Mouse (Mus musculus) midbrain, embryonic 12.5 days (tissue): ENCODE results near the gene Eif2s3x. TPM values are rescaled to one million over a fixed set of nuclear protein-coding genes. Genes with fewer than 3 reads are reported as not detected.
A peak's percentile ranks its signal among the peaks of the same experiment; 100 is the strongest.
"Not testable (repeated sequence)": the region's sequence is repeated elsewhere in the genome, so short reads cannot be mapped to it uniquely, and the experiment has no call there.

Experiments
- ATAC-seq: fragments of 200-750 bp; cut with Nextera tagmentation; 2 replicates; pipeline ENCODE4 v1.8.0; 2017; ENCODE audit warnings: low read depth, moderate TSS enrichment, moderate library complexity; ENCODE audit not compliant: low FRiP score
- H3K27ac ChIP-seq: fragments of 300-500 bp; sonication (generic); replicated peaks from 2 replicates; pipeline ENCODE4 v1.5.1; 2016; ENCODE audit warnings: mild to moderate bottlenecking
- H3K27me3 ChIP-seq: fragments of 300-500 bp; sonication (generic); 2 replicates; pipeline ENCODE4 v1.6.1; 2016; ENCODE audit warnings: mild to moderate bottlenecking
- H3K36me3 ChIP-seq: fragments of 300-500 bp; sonication (generic); 2 replicates; pipeline ENCODE4 v1.6.1; 2016
- H3K4me1 ChIP-seq: fragments of 300-500 bp; sonication (generic); 2 replicates; pipeline ENCODE4 v1.6.1; 2016
- H3K4me2 ChIP-seq: fragments of 300-500 bp; sonication (generic); replicated peaks from 2 replicates; pipeline ENCODE4 v1.6.1; 2016; ENCODE audit warnings: mild to moderate bottlenecking, moderate library complexity
- H3K4me3 ChIP-seq: fragments of 300-500 bp; sonication (generic); 2 replicates; pipeline ENCODE4 v1.5.1; 2016; ENCODE audit warnings: mild to moderate bottlenecking
- H3K9ac ChIP-seq: fragments of 300-500 bp; sonication (generic); replicated peaks from 2 replicates; pipeline ENCODE4 v1.6.1; 2016; ENCODE audit warnings: mild to moderate bottlenecking, moderate library complexity
- H3K9me3 ChIP-seq: fragments of 300-500 bp; sonication (generic); 2 replicates; pipeline ENCODE4 v1.6.1; 2016; ENCODE audit warnings: mild to moderate bottlenecking
- WGBS: fragments of 180-500 bp; shearing (Covaris S2); methylation state at CpG from one replicate; pipeline ENCODE4 v1.1.7; 2016; 5-methylcytosine and 5-hydroxymethylcytosine counted together
- polyA plus RNA-seq: library from polyadenylated mRNA; unstranded; fragments of >200 nt; fragmentation: Nextera tagmentation; extraction: Ambion mirVana; gene quantifications from 2 replicates; pipeline ENCODE4 v1.2.1, GENCODE M21; 2016

The Eif2s3x gene
- polyA plus RNA-seq = 98.6 and 113 TPM in 2 replicates

- H3K4me3 ChIP-seq = peak within 1 kb of the TSS; percentile 82
- 0 out of 2 replicates have a peak, but pooled peaks cover 2% of the 10 kb centered on the region for H3K4me1 ChIP-seq
- no peaks in the 10 kb centered on the region for H3K9me3 ChIP-seq
- peak within 1 kb of the TSS; percentile 86 for H3K9ac ChIP-seq
- ATAC-seq = peak; percentile 94
- H3K36me3 ChIP-seq = peaks cover 15% of the 10 kb centered on the region
- H3K4me2 ChIP-seq = peak within 1 kb of the TSS; percentile 73
- WGBS = 0% methylated on average over 52 of the region's 52 CpGs
- H3K27me3 ChIP-seq = no peaks in the 10 kb centered on the region
- peak within 1 kb of the TSS; percentile 73 for H3K27ac ChIP-seq
Observed at GRCm38 (mm10) chrX:94212597-94213321, at the start of gene Eif2s3x. Gene Eif2s3x (minus strand): TSS chrX:94212862.

DNA sequence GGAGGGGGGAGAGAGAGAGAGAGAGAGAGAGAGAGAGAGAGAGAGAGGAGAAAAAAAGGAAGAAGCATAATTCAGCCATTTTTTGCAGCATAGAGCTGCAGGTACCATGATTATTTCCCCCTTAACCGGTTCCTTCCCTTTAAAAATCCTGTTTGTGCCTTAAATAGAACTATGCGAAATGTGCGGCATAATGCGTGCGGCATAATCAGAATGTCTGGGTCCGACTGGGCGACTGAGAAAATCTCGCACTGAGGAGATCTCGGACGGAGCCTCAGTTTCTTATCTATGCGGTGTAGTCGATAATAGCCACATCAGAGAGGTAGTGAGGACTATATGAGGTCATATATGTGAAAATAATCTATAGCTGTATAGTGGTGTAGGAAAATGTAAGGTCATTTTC is 22.9 kb upstream of the Eif2s3x start:
- peaks cover 58% of the 10 kb centered on the region for H3K27me3 ChIP-seq
- WGBS = 31% methylated on average over 12 of the region's 12 CpGs
- no peaks in the 10 kb centered on the region for H3K36me3 ChIP-seq
- H3K9me3 ChIP-seq = no peaks in the 10 kb centered on the region
- H3K4me3 ChIP-seq = peak overlapping the region; percentile 63
- peak overlapping the region; percentile 49 for H3K4me2 ChIP-seq
- peak overlapping the region; percentile 65 for H3K9ac ChIP-seq
- H3K27ac ChIP-seq = peak overlapping the region; percentile 90; the same call in 1 of the 2 replicates
- ATAC-seq = no peak
- H3K4me1 ChIP-seq = no peaks in the 10 kb centered on the region

DNA sequence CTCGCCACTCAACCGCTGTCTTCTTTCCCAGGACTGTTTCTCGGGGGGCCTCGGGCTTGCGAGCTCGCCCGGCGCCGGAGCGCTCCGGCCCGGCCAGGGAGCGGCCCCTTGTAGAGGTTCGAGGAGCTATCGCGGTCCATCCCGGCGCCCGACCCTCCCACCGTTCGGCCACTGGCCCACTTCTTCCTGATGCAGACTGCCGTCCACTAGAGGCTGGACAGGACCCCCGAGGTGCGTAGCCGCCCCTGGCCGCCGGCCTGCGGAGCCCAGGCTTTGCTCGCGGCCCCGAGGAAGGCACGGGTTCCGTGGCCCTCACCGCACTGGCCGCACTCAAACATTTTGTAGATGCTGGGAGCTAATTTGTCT is 22.5 kb upstream of the Eif2s3x start:
- peak overlapping the region; percentile 65 for H3K9ac ChIP-seq

GRCm38 (mm10) chrX:94234532-94235189 is 22.0 kb upstream of the Eif2s3x start, which contains the start of gene Klhl15:
Gene Klhl15 (plus strand): TSS chrX:94234599.
- no peaks in the 10 kb centered on the region for H3K9me3 ChIP-seq
- H3K4me3 ChIP-seq = peak within 1 kb of the TSS; percentile 63
- H3K4me2 ChIP-seq = peak within 1 kb of the TSS; percentile 49
- peak within 1 kb of the TSS; percentile 90 for H3K27ac ChIP-seq
- 14% methylated on average over 48 of the region's 70 CpGs for WGBS
- no peaks in the 10 kb centered on the region for H3K4me1 ChIP-seq
- H3K36me3 ChIP-seq = no peaks in the 10 kb centered on the region
- H3K27me3 ChIP-seq = peaks cover 64% of the 10 kb centered on the region
- peak; percentile 95 for ATAC-seq
- H3K9ac ChIP-seq = peak within 1 kb of the TSS; percentile 65

More for the DNA sequence above, 22.5 kb upstream of the Eif2s3x start:
- Histone ChIP-seq H3K4me2 (peak overlapping the region; percentile 49), H3K4me1 (no peaks in the 10 kb centered on the region), H3K27me3 (peaks cover 59% of the 10 kb centered on the region), H3K4me3 (peak overlapping the region; percentile 63), H3K36me3 (no peaks in the 10 kb centered on the region), H3K9me3 (no peaks in the 10 kb centered on the region), H3K27ac (peak overlapping the region; percentile 90)
- no peak; the same call in 1 of the 2 replicates for ATAC-seq
- WGBS = 18% methylated on average over 35 of the region's 35 CpGs

DNA sequence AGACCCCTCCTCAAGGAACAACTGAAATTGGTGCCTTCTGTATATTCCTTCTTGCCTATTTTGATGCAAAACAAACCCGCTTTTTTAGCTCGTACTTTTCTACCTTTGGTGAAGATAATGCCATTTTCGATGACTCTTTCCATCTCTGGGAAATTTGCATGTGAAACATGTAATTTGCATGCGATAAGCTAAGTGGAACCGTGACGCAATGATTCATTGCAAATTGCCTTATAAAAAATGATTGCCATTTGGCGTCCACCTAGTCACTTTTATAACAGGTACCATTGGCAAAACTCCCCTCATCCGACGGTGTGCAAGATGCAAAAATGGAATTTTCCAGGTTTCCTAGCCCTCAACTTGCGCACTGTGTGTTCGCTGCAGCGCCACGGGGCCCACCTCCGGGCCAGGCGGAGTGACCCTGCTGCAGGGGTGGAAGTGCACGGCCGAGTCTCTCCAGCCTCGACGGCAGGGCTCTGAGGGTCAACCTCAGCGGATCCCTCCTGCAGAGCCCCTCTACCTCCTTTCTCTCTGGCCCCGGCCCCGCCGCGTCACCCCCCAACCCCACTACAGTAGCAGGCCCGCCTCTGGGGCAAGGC is 21.4 kb upstream of the Eif2s3x start:
- H3K27me3 ChIP-seq = peaks cover 62% of the 10 kb centered on the region
- no peak; the same call in 1 of the 2 replicates for ATAC-seq

DNA sequence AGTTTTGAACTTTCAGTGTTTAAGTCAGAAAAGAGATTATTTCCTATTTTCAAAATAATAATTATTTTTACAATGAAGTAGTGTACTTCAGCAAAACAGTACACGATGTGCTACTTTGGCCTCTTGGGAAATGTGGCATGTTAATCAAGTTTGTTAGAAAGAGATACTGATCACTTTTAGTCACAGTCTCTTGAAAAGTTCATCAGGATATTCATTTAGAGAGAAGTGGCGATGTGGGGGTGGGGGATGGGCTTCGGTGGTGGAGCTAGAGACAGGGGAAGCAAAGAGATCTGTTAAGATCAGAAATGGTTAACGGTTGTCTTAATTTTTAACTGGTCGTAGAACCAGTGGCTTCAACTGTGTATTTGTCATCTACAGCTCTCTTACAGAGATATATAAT is 20.8 kb upstream of the Eif2s3x start:
- no peak overlapping the region for H3K4me3 ChIP-seq
- no peak for ATAC-seq
- no peak overlapping the region for H3K9ac ChIP-seq
- peaks cover 56% of the 10 kb centered on the region for H3K27me3 ChIP-seq
- no peaks in the 10 kb centered on the region for H3K9me3 ChIP-seq
- H3K27ac ChIP-seq = no peak overlapping the region
- WGBS = 50% methylated on average over 5 of the region's 5 CpGs
- H3K4me2 ChIP-seq = no peak overlapping the region
- H3K36me3 ChIP-seq = no peaks in the 10 kb centered on the region
- no peaks in the 10 kb centered on the region for H3K4me1 ChIP-seq

More for the DNA sequence above, 21.4 kb upstream of the Eif2s3x start:
- H3K4me2 ChIP-seq = peak overlapping the region; percentile 49
- no peaks in the 10 kb centered on the region for H3K4me1 ChIP-seq
- H3K4me3 ChIP-seq = peak overlapping the region; percentile 63
- H3K9ac ChIP-seq = peak overlapping the region; percentile 65
- H3K9me3 ChIP-seq = no peaks in the 10 kb centered on the region
- peak overlapping the region; percentile 90 for H3K27ac ChIP-seq
- WGBS = 23% methylated on average over 24 of the region's 25 CpGs
- no peaks in the 10 kb centered on the region for H3K36me3 ChIP-seq

- WGBS = 15% methylated on average over 7 of the region's 7 CpGs
- Histone ChIP-seq H3K27me3 (no peaks in the 10 kb centered on the region), H3K4me2 (peak overlapping the region; percentile 73), H3K9ac (no peak overlapping the region), H3K4me1 (0 out of 2 replicates have a peak, but pooled peaks cover 2% of the 10 kb centered on the region), H3K36me3 (peaks cover 9% of the 10 kb centered on the region), H3K27ac (no peak overlapping the region), H3K4me3 (peak overlapping the region; percentile 82), H3K9me3 (no peaks in the 10 kb centered on the region)
- ATAC-seq = peak; percentile 20; the same call in 1 of the 2 replicates
Observed at GRCm38 (mm10) chrX:94213384-94213783, 722 bp upstream of the Eif2s3x start.

- ATAC-seq = peak; percentile 73
- H3K36me3 ChIP-seq = peaks cover 20% of the 10 kb centered on the region
- under 1% methylated on average over 12 of the region's 12 CpGs for WGBS
- H3K27ac ChIP-seq = peak overlapping the region; percentile 73
- no peaks in the 10 kb centered on the region for H3K27me3 ChIP-seq
- peak overlapping the region; percentile 86 for H3K9ac ChIP-seq
- H3K4me2 ChIP-seq = peak overlapping the region; percentile 73
- H3K9me3 ChIP-seq = no peaks in the 10 kb centered on the region
- 0 out of 2 replicates have a peak, but pooled peaks cover 2% of the 10 kb centered on the region for H3K4me1 ChIP-seq
- peak overlapping the region; percentile 82 for H3K4me3 ChIP-seq
Observed at GRCm38 (mm10) chrX:94212264-94212596, 432 bp downstream of the Eif2s3x start.

GRCm38 (mm10) chrX:94197789-94198188 is 14.9 kb downstream of the Eif2s3x start:
- no peak overlapping the region for H3K4me2 ChIP-seq
- H3K4me3 ChIP-seq = no peak overlapping the region
- peaks cover 65% of the 10 kb centered on the region for H3K36me3 ChIP-seq
- H3K27me3 ChIP-seq = no peaks in the 10 kb centered on the region
- H3K4me1 ChIP-seq = no peaks in the 10 kb centered on the region
- no peak overlapping the region for H3K27ac ChIP-seq
- ATAC-seq = no peak
- no peaks in the 10 kb centered on the region for H3K9me3 ChIP-seq
- no peak overlapping the region for H3K9ac ChIP-seq
- 89% methylated on average over 5 of the region's 5 CpGs for WGBS

- H3K36me3 ChIP-seq = peaks cover 43% of the 10 kb centered on the region
- not testable (repeated sequence) for H3K27ac ChIP-seq, H3K9me3 ChIP-seq, H3K27me3 ChIP-seq, H3K9ac ChIP-seq, H3K4me1 ChIP-seq, H3K4me3 ChIP-seq, H3K4me2 ChIP-seq, ATAC-seq
- WGBS = 69% methylated on average over 4 of the region's 4 CpGs
Observed at GRCm38 (mm10) chrX:94193901-94194300, 18.8 kb downstream of the Eif2s3x start.

GRCm38 (mm10) chrX:94185156-94185555 is 27.5 kb downstream of the Eif2s3x start:
- no peaks in the 10 kb centered on the region for H3K9me3 ChIP-seq
- no peak for ATAC-seq
- H3K4me1 ChIP-seq = no peaks in the 10 kb centered on the region
- no peak overlapping the region for H3K4me3 ChIP-seq
- H3K4me2 ChIP-seq = no peak overlapping the region
- 29% methylated on average over 1 of the region's 1 CpGs for WGBS
- no peak overlapping the region for H3K9ac ChIP-seq
- H3K27me3 ChIP-seq = peaks cover 36% of the 10 kb centered on the region
- no peak overlapping the region for H3K27ac ChIP-seq
- H3K36me3 ChIP-seq = no peaks in the 10 kb centered on the region

DNA sequence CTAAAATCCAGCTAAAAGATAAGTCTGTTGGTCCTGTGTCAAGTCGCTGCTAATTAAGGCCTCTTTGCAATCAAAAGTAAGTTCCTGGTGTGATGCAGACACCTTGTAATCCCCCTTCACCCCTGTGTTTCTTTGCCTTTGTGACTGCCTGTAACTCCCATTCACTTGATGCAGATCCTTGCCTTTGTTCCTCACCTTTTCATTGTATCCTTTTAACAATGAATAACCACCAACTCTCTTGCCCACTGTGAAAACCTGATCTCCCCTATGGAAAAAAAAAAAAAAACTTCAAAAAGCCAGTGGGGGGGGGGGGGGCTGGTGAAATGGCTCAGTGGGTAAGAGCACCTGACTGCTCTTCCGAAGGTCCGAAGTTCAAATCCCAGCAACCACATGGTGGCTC is 28.8 kb downstream of the Eif2s3x start:
- H3K4me3 ChIP-seq = no peak overlapping the region
- no peak overlapping the region for H3K9ac ChIP-seq
- 19% methylated on average over 3 of the region's 3 CpGs for WGBS
- H3K4me2 ChIP-seq = no peak overlapping the region
- no peak overlapping the region for H3K27ac ChIP-seq
- H3K27me3 ChIP-seq = peaks cover 45% of the 10 kb centered on the region
- no peaks in the 10 kb centered on the region for H3K4me1 ChIP-seq
- no peaks in the 10 kb centered on the region for H3K36me3 ChIP-seq
- ATAC-seq = no peak
- no peaks in the 10 kb centered on the region for H3K9me3 ChIP-seq
